Mouse (Mus musculus) left cerebral cortex, postnatal 10 days (tissue): ENCODE measurements around the gene Efna5. TPM values are rescaled to one million over a fixed set of nuclear protein-coding genes. Genes with fewer than 3 reads are reported as not detected.

Experiments
- DNase-seq, 2 experiments: peaks; one replicate each; pipeline ENCODE4 v3.0.0; 2021 to 2022; ENCODE audit warnings: low spot score in 2 of 2, mixed read lengths in 1 of 2; ENCODE audit errors: extremely low spot score in 1 of 2
- intact Hi-C: fragments of 180-260 bp; cut with DNase I; formaldehyde crosslinking; loops from one replicate; pipeline ENCODE4 v1.15.1; 2025
- total RNA-seq, 2 experiments: library from RNA; stranded (reverse); gene quantifications; 2 replicates each; pipeline ENCODE4 v1.2.3; 2021

Gene Efna5
- total RNA-seq, 2 experiments from 2014 or later, result 44.2 to 44.4 TPM

DNA sequence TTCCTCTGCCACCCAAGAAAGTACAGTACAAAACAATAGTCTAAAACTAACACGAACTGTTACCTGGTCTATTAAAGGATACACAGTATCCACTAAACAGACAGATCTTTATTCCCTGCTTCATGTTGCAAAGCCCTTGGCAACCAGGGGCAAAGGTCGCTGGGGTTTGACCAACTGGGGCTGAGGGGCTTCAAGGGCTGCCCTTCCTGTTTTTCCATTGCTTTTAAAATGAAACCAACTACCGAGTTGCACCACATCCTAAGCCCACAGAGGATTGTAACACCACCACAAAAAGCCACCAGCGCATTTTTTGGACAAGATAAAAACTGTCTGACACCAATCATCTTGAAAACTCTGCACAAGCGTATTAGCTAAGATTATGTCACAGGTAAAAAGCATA lies 276.8 kb downstream of the Efna5 start:
- intact Hi-C loops, result no loop called here

DNA sequence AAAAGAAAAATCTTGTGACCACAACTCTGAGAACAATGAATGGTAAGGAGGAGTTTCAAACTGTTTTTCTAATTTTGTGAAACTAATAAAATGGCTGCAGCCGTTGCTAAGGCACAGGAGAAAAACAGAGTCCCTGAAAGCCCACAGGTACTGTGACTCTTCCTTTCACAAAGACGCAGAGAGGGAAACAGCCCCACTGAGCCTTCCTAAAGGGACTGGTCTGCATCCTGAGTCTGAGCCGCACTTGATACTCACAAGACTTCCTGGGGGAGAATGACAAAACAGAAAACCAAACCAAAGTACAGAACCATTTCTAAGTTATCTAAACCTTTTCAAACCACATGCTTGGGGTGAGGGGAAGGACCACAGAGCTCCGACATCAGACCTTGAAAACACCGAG lies 277.5 kb downstream of the Efna5 start:
- intact Hi-C loops, result no loop called here
- DNase-seq, result no peak

More for the DNA sequence above, 276.8 kb downstream of the Efna5 start:
- no peak for DNase-seq

DNA sequence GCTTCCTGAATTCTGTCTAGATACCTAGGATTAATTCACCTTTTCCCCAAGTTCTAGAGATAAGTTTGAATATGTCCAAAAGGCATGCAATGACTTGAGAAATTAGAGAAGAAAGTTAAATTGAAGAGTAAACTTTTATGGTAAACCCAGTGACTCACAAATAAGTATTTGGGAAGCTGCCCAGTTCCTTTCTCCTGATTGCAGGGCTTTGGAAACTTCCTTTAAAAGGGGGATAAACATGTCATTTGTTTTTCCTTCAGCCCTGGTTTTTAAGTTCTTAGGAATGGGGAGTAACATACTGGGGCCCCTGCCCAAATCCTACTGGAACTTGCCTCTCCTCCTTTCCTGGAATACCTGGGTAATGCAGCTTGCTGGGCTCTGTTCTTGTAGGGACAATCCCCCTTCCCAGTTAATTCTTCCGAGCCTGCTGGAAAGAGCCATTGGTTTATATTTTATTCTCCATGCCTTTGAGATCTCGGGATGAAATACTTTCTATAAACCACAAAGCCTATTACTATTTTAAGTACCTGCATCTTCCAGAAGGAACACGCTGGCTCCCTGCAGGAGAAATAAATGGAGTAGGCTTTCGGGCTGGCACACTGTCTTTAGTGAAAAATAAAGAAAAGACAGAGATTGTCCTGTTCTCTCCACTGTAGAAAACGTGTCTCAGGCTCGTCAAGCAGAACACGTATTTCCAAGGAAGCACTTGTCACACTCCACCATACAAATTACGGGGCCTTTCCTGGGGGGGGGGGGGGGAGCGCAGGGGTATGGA lies 282.2 kb downstream of the Efna5 start:
- no peak for DNase-seq
- intact Hi-C loops, result no loop called here

DNA sequence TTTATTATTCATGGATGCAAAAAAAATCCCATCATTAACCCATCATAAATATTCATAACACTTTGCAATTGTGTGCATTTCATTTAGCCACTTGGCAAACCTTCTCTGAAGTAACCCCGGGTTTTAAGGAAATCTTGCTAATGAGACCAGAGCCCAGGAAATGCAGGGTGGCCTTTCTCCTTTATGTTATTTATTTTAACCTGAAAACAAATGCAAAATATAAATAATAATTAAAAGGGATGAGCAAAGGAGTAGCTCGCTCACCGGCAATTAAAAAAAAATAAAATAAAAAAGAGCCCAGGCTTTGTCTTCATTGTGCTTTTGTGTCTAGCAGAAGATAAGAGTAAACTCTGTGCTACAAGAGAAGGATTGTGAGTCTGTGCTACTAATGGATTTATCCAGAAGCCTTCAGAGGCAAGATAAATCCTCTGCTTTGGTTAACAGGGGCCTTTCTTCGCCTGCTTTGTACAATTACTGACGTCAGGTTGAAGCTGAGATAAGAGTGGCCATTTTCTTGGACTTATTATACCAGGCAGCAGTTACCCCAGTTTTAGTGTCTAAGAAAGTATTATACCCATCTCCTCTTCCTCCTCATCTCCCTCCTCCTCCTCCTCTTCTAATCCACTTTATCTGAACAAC lies 288.6 kb downstream of the Efna5 start:
- intact Hi-C loops, result no loop called here
- DNase-seq, result no peak

DNA sequence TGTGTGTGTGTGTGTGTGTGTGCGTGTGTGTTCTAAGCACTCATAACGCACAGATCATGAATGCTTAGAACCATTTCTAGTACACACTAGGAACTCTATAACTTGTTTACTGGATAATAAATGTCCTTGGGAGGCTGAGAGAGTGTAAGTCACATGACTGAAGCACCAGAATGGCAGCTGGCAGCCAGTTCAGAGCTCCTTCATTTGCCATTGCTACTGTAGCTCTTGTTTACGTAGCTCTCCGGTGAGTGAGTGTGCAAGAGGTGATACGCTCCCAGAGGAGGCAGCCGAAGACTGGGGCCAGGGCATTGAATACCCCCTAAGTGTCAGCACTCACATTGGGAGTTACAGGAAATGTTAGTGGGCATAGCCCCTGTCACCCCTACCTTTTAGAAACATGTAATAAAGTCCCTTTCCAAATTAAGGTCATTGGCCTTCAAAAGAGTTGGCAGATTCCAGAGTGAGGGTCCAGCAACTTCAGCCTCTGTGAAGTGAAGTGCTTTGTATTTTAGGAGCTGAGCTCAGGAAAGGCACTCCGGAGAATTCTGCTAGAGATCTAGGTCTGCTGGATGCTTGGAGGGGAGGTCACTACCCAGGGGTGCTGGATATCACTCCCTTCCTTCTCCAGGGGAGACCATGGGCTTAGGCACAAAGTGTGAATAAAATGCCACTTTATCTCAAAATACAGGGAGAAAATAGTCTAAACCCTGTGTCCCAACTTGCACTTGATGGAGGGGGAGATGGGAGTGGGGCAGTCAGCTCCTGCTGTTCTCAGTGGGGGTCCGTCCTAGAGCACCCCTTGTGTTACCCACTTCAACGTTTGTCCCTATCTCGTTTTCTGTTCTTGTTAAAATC lies 289.3 kb downstream of the Efna5 start:
- DNase-seq, result no peak
- intact Hi-C loops, result no loop called here

DNA sequence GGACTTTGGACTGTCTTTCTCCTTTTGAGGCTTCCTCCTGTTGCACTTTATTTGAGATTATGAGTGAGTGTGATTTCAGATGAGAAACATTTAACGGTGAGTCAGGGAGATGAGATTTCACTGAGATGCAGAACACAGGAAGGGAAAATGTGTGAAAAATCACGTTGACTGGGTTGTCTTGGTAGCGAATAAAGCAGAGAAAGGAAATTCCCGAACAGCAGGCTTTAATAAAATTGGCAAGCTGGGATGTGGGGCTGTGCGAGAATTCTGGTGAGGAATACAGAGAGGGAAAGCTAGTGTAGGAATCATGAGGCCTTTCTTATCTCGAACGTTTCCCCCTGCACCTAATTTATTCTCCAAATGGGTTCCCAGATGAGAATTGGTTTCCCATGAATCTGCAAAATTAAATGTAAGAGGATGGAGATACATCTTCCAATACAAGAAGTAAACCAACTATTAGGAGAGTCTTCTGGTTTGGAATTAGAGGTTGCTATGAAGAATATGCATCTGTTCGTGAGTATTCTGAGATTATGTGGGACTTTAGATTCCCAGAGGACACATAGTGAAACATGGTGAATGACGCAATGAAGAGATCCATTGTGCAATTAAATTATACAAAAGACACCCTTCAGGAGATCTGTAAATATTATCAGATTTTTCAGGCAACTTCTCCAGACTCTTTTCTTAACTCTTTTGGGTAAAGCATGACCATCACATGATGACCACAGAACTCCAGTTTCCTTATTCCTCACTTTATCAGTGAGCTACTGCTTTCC lies 290.2 kb downstream of the Efna5 start:
- intact Hi-C loops, result no loop called here
- peak in 1 of 2 experiments; percentile 25 for DNase-seq

DNA sequence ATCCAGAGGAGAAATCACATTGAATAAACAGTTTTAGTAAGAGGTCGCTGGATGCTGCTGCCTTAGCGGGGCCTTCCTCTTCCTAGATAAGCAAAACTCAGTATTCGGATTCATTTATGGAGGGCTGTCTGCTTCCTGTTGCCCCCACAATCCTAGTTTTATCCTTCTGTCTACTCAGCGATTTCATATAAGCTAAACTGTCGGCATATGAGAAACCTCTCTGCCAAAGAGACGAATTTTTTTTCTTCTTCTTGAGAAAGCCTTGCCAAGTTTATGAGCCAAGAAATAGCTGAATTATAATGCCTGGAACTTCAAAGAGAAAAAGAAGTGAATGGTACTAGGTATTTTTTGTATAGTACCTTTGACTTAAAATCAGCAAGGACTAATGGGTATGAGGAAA lies 301.0 kb downstream of the Efna5 start:
- DNase-seq, result no peak
- intact Hi-C loops, result no loop called here

DNA sequence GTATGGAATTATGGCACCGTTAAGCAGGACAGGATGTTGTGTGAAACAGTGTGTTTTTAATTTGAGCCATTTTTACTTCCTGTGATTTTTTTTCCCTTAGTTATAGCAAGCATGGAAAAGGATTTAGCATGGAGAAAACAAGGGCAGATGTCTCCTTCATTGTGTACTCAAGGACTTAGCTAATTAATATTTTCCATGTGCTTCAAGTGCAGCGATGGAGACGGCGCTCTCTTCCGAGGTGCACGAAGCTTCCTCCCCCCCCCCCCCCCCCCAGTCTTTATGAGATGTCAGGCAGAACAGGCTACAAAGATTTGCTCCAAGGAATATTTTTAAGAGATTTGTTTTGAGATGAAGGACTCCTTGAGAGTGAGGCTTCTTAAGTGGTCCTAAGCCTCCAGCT lies 301.5 kb downstream of the Efna5 start:
- intact Hi-C loops, result no loop called here
- DNase-seq, result no peak

DNA sequence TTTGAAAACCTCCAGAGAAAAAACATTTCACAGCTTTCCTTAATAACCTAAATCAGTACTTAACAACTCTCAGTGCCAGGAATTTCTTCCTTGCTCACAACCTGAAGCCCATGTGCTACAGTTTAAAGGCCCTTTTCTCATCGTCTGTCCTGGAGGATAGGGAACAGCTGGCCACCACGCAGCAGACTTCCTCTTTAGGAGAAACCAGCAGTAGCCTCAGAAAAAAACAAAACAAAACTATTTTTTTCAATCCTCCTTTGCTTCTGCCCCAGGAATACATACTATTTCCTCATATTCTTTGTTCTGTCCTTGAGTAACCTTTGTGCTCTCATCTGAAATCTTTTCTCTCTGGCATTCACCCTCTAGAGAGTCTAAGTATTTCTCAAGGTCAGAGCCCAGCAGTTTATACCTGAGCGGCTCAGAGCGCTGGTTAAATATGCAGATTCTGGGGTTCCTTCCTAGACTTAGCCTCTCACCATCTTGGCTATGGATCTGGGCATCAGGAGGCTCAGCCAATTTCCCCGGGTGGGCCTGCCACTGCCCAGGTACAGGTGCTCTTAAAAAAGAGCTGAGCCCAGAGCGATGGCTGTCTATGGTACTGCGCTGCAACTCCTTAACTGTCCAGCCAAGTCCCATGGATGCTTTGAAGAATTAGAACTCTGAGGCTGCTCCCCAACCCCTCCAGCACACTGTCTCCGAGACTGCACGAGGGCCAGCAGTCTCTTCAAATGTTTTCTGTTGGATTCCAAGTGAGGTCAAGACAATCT lies 306.4 kb downstream of the Efna5 start:
- no peak for DNase-seq
- intact Hi-C loops, result no loop called here

DNA sequence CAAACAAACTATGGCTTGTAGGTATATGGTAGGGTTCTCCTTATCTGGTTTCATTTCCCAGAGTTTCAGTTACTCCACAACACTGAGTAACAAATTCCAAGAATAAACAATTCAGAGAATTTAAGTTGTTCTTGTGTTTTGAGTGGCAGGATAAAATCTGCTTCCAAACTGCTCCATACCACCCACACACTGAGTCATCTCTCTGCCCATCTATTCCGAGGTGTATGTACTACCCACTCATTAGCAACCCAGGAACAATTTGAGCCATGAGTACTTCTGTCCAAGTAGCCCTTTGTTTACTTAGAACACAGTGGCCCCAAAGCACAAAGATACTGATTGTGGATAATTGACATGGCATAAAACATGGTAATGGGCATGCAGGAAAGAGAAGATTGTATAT lies 311.0 kb downstream of the Efna5 start:
- intact Hi-C loops, result no loop called here
- DNase-seq, result no peak

DNA sequence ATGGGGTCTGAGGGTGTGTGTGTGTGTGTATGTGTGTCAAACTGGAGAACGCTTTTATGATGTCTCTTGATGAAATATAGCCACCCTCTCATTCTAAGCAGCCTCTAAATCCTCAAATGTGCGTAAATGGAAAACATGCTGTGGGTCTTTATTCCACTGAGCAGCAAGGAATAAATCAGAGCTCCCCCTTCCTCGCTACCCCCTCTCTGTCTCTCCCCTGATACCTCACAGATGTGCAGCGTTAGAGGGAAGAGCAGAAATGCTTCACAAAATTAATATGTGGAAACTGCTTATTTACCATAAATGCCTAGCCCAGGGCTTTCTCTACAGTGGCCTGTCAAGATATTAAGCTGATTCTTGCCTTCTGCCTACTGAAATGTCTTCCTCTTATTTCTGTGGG lies 313.1 kb downstream of the Efna5 start:
- DNase-seq, result no peak
- intact Hi-C loops, result no loop called here

DNA sequence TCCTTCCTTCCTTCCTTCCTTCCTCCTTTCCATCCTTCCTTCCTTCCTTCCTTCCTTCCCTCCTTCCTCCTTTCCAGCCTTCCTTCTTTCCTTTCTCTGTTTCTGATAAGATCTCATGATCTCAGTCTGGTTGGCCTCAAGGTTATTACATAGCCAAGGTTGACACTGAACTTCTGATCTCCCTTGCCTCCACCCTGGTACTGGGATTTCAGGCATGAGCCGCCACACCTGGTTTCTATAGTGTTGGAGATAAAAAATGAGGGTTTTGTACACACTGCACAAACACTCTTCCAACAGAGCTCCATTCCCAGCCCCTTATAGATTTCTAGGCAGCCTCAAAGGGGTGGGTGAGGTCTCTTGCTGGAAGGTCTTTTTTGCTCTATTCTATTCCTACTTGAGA lies 315.5 kb downstream of the Efna5 start:
- DNase-seq, result no peak
- intact Hi-C loops, result no loop called here

DNA sequence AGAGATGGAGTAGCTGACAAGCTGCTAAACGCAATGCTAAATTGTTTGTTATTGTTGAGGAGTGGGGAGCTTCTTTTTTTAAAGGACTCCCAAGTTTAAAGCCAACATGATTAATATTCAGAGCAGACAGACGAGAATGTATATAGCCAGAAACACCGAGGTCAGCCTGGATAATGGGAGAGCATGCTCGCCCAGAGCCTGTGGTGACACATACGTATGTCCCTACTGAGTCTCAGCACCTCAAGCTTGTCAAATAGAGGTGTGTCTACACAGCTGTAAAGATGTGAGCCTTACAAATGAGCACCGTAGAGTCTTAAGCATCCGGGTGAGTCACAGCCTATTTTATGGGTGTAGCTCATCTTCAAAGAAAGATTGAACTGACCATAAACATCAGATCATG lies 318.7 kb downstream of the Efna5 start:
- intact Hi-C loops, result no loop called here
- DNase-seq, result no peak

DNA sequence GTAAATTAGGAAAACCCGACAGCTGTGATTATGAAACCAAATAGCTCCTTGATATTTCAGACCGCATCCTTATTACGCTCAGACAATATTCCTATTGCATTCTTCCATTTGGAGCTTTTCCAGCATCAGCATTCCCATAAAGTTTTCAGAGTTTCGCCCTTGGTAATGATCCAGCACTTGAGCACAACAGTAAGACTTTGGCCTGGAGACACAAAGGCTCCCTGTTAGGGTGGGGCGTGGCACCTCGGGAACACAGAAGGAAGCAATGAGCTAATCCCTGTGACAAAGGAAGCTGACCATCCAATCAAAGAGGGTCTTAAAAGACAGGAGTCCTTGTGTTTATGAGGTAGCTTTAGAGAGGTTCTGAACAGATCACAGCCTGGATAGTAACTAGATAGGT lies 323.9 kb downstream of the Efna5 start:
- no peak for DNase-seq
- intact Hi-C loops, result no loop called here
